Mouse (Mus musculus) erythroblast, embryonic 14.5 days (primary cell): ENCODE data around the gene Lrguk. TPM values are rescaled to one million over a fixed set of nuclear protein-coding genes. Genes with fewer than 3 reads are reported as not detected.

Experiments
- H3K27me3 ChIP-seq: 2 replicates; pipeline ENCODE4 v1.6.1; 2012; ENCODE audit warnings: inconsistent platforms; ENCODE audit not compliant: control insufficient read depth
- H3K36me3 ChIP-seq: 2 replicates; pipeline ENCODE4 v1.6.1; 2012; ENCODE audit warnings: mild to moderate bottlenecking, inconsistent platforms; ENCODE audit not compliant: control insufficient read depth
- H3K4me1 ChIP-seq: 2 replicates; pipeline ENCODE4 v1.6.1; 2012; ENCODE audit warnings: inconsistent platforms; ENCODE audit not compliant: control insufficient read depth
- H3K4me3 ChIP-seq: replicated peaks from 2 replicates; pipeline ENCODE3; 2012; ENCODE audit warnings: moderate library complexity, mild to moderate bottlenecking, inconsistent platforms
- H3K9me3 ChIP-seq: 2 replicates; pipeline ENCODE4 v1.6.1; 2012; ENCODE audit warnings: low read length, inconsistent platforms, mixed read lengths; ENCODE audit not compliant: control insufficient read depth
- GATA1 ChIP-seq: IDR thresholded peaks from 2 replicates; pipeline ENCODE4 v1.6.1; 2012; ENCODE audit warnings: low read length, inconsistent platforms, mixed read lengths
- TAL1 ChIP-seq: IDR thresholded peaks from 3 replicates; pipeline ENCODE4 v1.6.1; 2012; ENCODE audit warnings: low read length, inconsistent platforms, mixed read lengths
- polyA plus RNA-seq: library from polyadenylated mRNA; stranded (reverse); fragments of >175 nt; gene quantifications from 2 replicates; pipeline ENCODE4 v1.2.3, GENCODE M21; 2012

Gene Lrguk
- polyA plus RNA-seq, 1 experiment = not detected

DNA sequence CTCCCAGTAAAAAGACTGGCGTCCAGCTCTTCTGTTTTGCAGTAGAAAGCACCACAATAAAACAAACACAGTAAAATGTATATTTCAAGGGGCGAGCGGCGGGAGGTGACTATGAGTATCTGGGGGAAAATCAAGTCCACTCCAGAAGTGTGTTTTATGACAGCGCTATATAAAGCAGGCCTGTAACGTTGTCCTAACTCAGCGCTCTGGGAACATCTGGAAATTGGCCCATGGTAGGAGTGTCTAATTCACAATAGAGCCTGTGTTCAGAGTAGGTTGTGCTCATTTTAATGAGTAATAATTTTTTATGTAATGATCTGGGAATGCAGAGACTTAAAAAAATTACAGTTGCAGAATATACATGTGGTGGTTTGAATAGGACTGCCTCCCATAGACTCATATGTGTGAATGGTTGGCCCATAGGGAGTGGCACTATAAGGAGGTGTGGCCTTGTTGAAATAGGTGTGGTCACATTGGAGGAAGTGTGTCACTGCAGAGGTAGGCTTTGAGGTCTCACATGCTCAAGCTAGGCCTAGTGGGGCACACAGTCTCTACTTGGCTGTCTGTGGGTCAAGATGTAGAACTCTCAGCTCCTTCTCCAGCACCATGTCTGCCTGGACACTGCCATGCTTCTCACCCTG is 87.7 kb downstream of the Lrguk start:
- Histone ChIP-seq H3K4me1 (peaks cover 2% of the 10 kb centered on the region), H3K27me3 (no peaks in the 10 kb centered on the region), H3K9me3 (no peaks in the 10 kb centered on the region), H3K36me3 (no peaks in the 10 kb centered on the region), H3K4me3 (no peak overlapping the region)
- TF ChIP-seq TAL1 (no peak), GATA1 (no peak)

DNA sequence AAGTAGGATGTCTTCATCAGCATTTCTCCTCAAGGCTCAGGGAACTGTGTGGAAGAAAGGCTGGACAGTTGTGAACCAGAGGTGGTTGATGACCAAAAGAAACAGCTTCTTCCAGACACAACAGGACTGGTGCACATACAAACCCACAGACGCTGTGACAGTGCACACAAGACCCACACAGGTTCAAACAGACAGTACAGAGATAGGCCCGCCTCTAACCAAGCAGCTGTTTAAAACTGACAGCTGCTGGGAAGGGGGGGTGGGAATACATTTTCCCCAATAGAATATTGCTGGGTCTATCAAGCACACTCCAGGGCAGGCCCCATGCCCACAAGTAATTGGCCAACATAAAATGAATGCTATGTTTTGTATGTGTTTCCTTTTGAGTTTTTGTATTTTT is 95.2 kb downstream of the Lrguk start:
- TF ChIP-seq TAL1 = no peak
- TF ChIP-seq GATA1 = no peak
- no peak overlapping the region for H3K4me3 ChIP-seq
- H3K4me1 ChIP-seq = no peaks in the 10 kb centered on the region
- H3K27me3 ChIP-seq = no peaks in the 10 kb centered on the region
- H3K9me3 ChIP-seq = no peaks in the 10 kb centered on the region
- H3K36me3 ChIP-seq = no peaks in the 10 kb centered on the region

DNA sequence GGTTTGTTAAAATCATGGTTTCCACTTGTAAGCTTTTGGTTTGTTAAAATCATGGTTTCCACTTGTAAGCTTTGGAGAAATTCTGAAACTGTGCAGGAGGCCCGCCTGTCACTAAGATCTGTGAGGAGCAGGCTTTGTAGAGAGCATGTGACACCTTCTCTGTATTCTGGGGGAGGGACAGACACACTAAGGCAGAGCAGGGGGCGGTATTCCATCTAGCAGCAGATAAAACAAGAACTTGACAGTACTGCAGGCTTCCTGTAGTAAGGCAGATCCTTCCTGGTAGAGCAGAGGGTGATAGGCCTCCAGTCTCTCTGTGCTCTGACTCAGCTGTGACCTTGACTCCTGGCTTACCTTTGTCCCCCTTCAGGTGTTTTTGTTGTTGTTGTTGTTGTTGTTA is 100.0 kb downstream of the Lrguk start:
- TF ChIP-seq GATA1 (no peak), TAL1 (no peak)
- H3K27me3 ChIP-seq = no peaks in the 10 kb centered on the region
- H3K4me1 ChIP-seq = no peaks in the 10 kb centered on the region
- no peaks in the 10 kb centered on the region for H3K36me3 ChIP-seq
- no peaks in the 10 kb centered on the region for H3K9me3 ChIP-seq
- no peak overlapping the region for H3K4me3 ChIP-seq

DNA sequence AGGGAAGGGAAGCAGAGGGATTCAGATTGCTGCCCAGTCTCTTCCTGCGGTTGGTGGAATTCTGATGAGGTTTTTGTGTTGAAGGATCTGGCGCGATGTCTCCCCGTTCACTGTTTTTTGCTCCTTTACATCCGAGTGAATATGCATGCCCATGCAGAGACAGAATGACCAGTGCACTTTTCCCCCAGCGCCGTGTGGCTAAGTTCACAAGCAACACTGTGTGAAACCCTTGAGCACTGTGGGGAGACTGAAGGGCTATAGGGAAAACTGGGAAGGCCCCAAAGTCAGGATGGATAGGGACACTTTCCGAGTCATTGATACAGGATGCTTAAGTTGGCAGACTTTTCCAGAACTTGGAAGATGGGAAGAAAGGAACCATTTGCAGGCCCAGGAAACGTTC is 103.1 kb downstream of the Lrguk start:
- H3K27me3 ChIP-seq = no peaks in the 10 kb centered on the region
- no peaks in the 10 kb centered on the region for H3K4me1 ChIP-seq
- TF ChIP-seq TAL1 (no peak), GATA1 (no peak)
- no peaks in the 10 kb centered on the region for H3K36me3 ChIP-seq
- no peak overlapping the region for H3K4me3 ChIP-seq
- no peaks in the 10 kb centered on the region for H3K9me3 ChIP-seq

DNA sequence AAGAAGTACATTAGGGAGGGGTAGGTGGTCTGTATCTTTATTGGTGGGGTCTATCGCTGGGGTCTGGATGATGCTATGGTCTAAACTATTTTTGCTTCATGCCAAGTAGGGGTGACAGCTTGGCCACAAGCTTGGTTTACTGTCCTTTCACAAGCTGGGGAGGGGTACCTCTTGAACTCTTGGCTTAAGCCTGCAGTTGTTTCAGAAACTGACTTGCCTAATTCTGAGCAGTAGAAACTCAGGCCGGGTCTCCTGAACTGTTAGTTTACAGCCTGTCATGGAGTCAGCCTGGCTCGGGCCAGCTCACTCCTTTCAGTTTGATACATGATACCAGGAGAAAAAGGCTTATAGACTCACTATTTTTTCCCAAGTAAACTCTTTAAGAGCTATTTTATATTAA is 109.1 kb downstream of the Lrguk start:
- Histone ChIP-seq H3K4me3 (no peak overlapping the region), H3K27me3 (no peaks in the 10 kb centered on the region), H3K36me3 (no peaks in the 10 kb centered on the region), H3K4me1 (no peaks in the 10 kb centered on the region), H3K9me3 (no peaks in the 10 kb centered on the region)
- no peak for TF ChIP-seq GATA1
- no peak for TF ChIP-seq TAL1

DNA sequence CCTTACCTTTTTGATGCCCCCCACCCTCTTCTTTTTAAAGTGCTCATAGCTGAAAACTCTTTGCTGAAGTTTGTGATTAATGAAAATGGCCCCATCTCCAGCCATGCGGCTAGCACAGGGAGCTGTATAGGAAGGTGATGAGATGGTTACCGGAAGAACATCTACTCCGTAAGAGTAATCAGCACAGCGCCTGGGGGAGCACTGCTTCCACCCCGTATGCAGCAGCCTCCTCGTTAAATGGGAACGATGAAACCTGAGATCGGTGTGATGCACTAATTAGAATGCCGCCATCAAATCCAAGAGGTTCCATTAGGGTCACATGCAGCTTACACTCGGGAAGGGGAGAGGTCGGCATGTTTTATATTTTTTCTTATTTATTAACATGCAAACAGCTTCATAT is 113.7 kb downstream of the Lrguk start:
- Histone ChIP-seq H3K4me1 (no peaks in the 10 kb centered on the region), H3K36me3 (no peaks in the 10 kb centered on the region), H3K9me3 (peaks cover 7% of the 10 kb centered on the region), H3K4me3 (no peak overlapping the region), H3K27me3 (no peaks in the 10 kb centered on the region)
- no peak for TF ChIP-seq GATA1
- no peak for TF ChIP-seq TAL1

DNA sequence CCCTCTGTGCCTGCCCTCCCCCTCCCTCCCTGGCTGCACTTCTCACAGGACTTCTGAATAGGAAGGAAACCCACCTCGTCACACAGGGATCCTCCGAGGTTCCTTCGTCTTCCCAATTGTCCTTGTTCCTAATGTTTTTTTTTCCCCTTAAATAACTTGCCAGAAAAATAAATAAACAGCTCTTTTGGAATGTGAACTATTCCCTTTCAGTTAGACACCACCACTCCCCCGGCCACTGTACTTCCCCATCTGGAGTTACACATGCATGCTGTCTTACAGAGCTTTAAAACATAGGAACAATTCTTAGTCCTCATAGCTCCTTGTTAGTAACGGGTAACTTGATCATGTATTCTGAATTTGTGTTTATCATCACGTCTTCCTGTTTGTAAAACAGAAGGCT is 116.8 kb downstream of the Lrguk start:
- H3K9me3 ChIP-seq = peaks cover 7% of the 10 kb centered on the region
- no peak overlapping the region for H3K4me3 ChIP-seq
- no peak for TF ChIP-seq GATA1
- TF ChIP-seq TAL1 = no peak
- H3K27me3 ChIP-seq = no peaks in the 10 kb centered on the region
- H3K4me1 ChIP-seq = no peaks in the 10 kb centered on the region; the same call in 1 of the 2 replicates
- no peaks in the 10 kb centered on the region for H3K36me3 ChIP-seq

DNA sequence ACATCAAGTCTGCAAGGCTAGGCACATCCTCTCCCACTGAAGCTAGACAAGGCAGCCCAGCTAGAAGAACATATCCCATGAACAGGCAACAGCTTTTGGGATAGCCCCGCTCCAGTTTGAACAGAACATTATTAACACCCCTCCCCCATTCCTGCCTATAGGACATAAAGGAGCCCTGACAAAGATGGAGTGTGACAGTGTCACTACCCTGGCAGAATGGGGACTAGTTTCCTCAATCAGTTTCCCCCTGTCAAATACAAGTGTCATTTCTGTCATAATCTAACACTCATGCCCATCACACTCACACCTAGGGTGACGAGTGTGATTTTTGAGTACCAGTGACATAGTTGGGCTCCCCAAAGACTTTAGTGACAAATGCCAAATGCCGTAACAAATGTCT is 118.8 kb downstream of the Lrguk start:
- Histone ChIP-seq H3K4me1 (no peaks in the 10 kb centered on the region; the same call in 1 of the 2 replicates), H3K27me3 (no peaks in the 10 kb centered on the region), H3K4me3 (no peak overlapping the region), H3K9me3 (peaks cover 7% of the 10 kb centered on the region), H3K36me3 (no peaks in the 10 kb centered on the region)
- no peak for TF ChIP-seq TAL1
- TF ChIP-seq GATA1 = no peak

DNA sequence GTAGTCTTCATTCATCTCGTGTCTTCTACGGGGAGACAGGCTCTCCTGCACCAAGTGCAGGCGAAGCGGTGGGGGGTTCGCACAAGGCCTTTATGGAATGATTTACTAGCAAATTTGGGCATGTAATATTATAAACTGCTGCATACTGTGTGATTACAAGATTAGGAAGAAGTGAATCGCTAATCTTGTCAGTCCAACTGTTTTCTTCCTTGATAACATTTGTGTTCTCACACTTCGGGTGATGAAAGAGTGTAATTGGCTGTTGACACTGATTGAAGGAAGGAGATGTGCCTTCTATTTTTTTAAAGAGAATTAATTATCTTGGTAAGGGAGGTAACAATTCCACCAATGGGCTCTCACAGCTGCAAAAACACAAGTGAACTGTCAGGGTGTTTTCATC is 119.4 kb downstream of the Lrguk start:
- H3K9me3 ChIP-seq = peaks cover 7% of the 10 kb centered on the region
- TF ChIP-seq TAL1 (no peak), GATA1 (no peak)
- no peaks in the 10 kb centered on the region for H3K27me3 ChIP-seq
- H3K36me3 ChIP-seq = no peaks in the 10 kb centered on the region
- H3K4me1 ChIP-seq = no peaks in the 10 kb centered on the region; the same call in 1 of the 2 replicates
- H3K4me3 ChIP-seq = no peak overlapping the region

DNA sequence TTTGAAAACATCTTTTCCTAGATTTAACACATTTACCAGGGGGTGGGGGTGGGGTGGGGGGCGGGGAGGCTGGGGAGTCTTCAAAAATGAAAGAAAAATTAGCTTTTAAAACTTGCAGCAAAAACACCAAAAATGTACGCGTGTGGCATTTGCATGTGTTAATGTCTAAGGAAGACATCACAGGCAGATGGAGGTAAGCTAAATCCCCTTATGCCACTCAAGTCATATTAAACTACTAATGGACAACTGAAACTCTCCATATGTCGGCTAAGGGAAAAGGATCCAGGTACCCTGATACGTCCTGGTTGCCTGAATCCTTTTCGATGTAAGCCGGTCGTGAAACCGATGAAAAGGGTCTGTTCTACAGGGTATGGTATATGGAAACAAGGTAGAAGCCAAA is 119.8 kb downstream of the Lrguk start:
- no peaks in the 10 kb centered on the region for H3K36me3 ChIP-seq
- H3K27me3 ChIP-seq = no peaks in the 10 kb centered on the region
- H3K4me3 ChIP-seq = no peak overlapping the region
- H3K9me3 ChIP-seq = peaks cover 7% of the 10 kb centered on the region
- TF ChIP-seq GATA1 (no peak), TAL1 (no peak)
- peaks cover 4% of the 10 kb centered on the region for H3K4me1 ChIP-seq
